Mouse (Mus musculus): ENCODE results near the gene Smpd2. TPM values are rescaled to one million over a fixed set of nuclear protein-coding genes. Genes with fewer than 3 reads are reported as not detected.

The Smpd2 gene
- total and polyA plus RNA-seq, 3 experiments, result 0.04 to 0.42 TPM; not detected in 1

- DNase-seq (ENCODE audit: low read depth, low spot score), result no peak
- TF ChIP-seq MAX (IDR thresholded peaks at IDR 0.05; ENCODE audit: low read length) (no peak), ZNF384 (IDR thresholded peaks at IDR 0.05; ENCODE audit: low read depth, low read length) (no peak), GABPA (IDR thresholded peaks at IDR 0.05; ENCODE audit: low read depth, low read length) (no peak), MYC (IDR thresholded peaks at IDR 0.05; ENCODE audit: low read depth, low read length) (no peak), MEF2A (IDR thresholded peaks at IDR 0.05; ENCODE audit: extremely low read depth, insufficient replicate concordance, low read depth, low read length, poor library complexity, severe bottlenecking) (no peak), MYB (IDR thresholded peaks at IDR 0.05; ENCODE audit: low read depth, low read length) (no peak), RAD21 (IDR thresholded peaks at IDR 0.05; ENCODE audit: low read depth, low read length) (no peak), ELF1 (IDR thresholded peaks at IDR 0.05; ENCODE audit: low read depth, low read length) (no peak), MXI1 (IDR thresholded peaks at IDR 0.05; ENCODE audit: low read depth, low read length) (no peak), CHD1 (IDR thresholded peaks at IDR 0.05; ENCODE audit: low read depth, low read length) (no peak), MAFK (IDR thresholded peaks at IDR 0.05; ENCODE audit: borderline replicate concordance, low read depth, low read length) (no peak), ZMIZ1 (IDR thresholded peaks at IDR 0.05; ENCODE audit: low read depth, low read length) (no peak), ETS1 (IDR thresholded peaks at IDR 0.05; ENCODE audit: low read depth, low read length) (no peak), KAT2A (conservative IDR thresholded peaks at IDR 0.05; ENCODE audit: low read depth, low read length) (no peak), MAZ (IDR thresholded peaks at IDR 0.05; ENCODE audit: low read depth, low read length) (no peak)
- Histone ChIP-seq H3K9ac (ENCODE audit: control insufficient read depth, low read depth, low read length, poor library complexity, severe bottlenecking) (no peak overlapping the region), H3K27ac (ENCODE audit: control insufficient read depth, low read depth, low read length) (no peak overlapping the region), H3K4me3 (ENCODE audit: control insufficient read depth in 1 of 2, insufficient read depth in 1 of 2, low read depth in 2 of 2, low read length in 2 of 2) (no peak overlapping the region), H3K4me1 (ENCODE audit: control insufficient read depth in 1 of 2, insufficient read depth in 2 of 2, low read length in 2 of 2) (no peaks in the 10 kb centered on the region), H3K36me3 (ENCODE audit: control insufficient read depth in 1 of 2, insufficient read depth in 2 of 2, low read length in 2 of 2) (no peaks in the 10 kb centered on the region; a peak in 1 of 4 replicates), H3K9me3 (replicated peaks; ENCODE audit: insufficient read depth, low read length) (no peaks in the 10 kb centered on the region), H3K27me3 (ENCODE audit: control insufficient read depth in 1 of 2, insufficient read depth in 2 of 2, low read length in 2 of 2) (no peaks in the 10 kb centered on the region), H3K79me2 (ENCODE audit: control insufficient read depth, insufficient read depth, low read length, poor library complexity) (no peaks in the 10 kb centered on the region)
Measured at GRCm38 (mm10) chr10:41535991-41536390, 45.8 kb upstream of the Smpd2 start.

GRCm38 (mm10) chr10:41529972-41530371, 39.8 kb upstream of the Smpd2 start:
- no peak overlapping the region for H3K9ac ChIP-seq (ENCODE audit: control insufficient read depth, low read depth, low read length, poor library complexity, severe bottlenecking)
- H3K36me3 ChIP-seq (ENCODE audit: control insufficient read depth in 1 of 2, insufficient read depth in 2 of 2, low read length in 2 of 2), result peaks cover 8 to 21% of the 10 kb centered on the region in 2 experiments
- H3K27ac ChIP-seq (ENCODE audit: control insufficient read depth, low read depth, low read length), result no peak overlapping the region
- H3K79me2 ChIP-seq (ENCODE audit: control insufficient read depth, insufficient read depth, low read length, poor library complexity), result peaks cover 2% of the 10 kb centered on the region; the same call in 1 of the 2 replicates
- H3K4me3 ChIP-seq (ENCODE audit: control insufficient read depth in 1 of 2, insufficient read depth in 1 of 2, low read depth in 2 of 2, low read length in 2 of 2), result no peak overlapping the region
- no peaks in the 10 kb centered on the region for H3K27me3 ChIP-seq (ENCODE audit: control insufficient read depth in 1 of 2, insufficient read depth in 2 of 2, low read length in 2 of 2)
- DNase-seq (ENCODE audit: low read depth, low spot score), result no peak
- H3K4me1 ChIP-seq (ENCODE audit: control insufficient read depth in 1 of 2, insufficient read depth in 2 of 2, low read length in 2 of 2), result peaks cover 4% of the 10 kb centered on the region in 2 experiments
- H3K9me3 ChIP-seq (replicated peaks; ENCODE audit: insufficient read depth, low read length), result no peaks in the 10 kb centered on the region
- TF ChIP-seq MYC (IDR thresholded peaks at IDR 0.05; ENCODE audit: low read depth, low read length) (no peak), USF2 (IDR thresholded peaks at IDR 0.05; ENCODE audit: borderline replicate concordance in 1 of 2, insufficient read depth in 1 of 2, low read depth in 1 of 2, low read length in 2 of 2) (no peak), POLR2AphosphoS5 (IDR thresholded peaks at IDR 0.05; ENCODE audit: borderline replicate concordance, low read depth, low read length) (no peak), CHD2 (IDR thresholded peaks at IDR 0.05; ENCODE audit: low read length) (no peak), EP300 (IDR thresholded peaks at IDR 0.05; ENCODE audit: low read depth in 1 of 2, low read length in 2 of 2) (no peak), ZC3H11A (IDR thresholded peaks at IDR 0.05; ENCODE audit: low read depth, low read length) (no peak), SIN3A (IDR thresholded peaks at IDR 0.05; ENCODE audit: low read length) (no peak), UBTF (IDR thresholded peaks at IDR 0.05; ENCODE audit: borderline replicate concordance, insufficient read depth, low read depth, low read length) (no peak), JUND (IDR thresholded peaks at IDR 0.05; ENCODE audit: low read depth, low read length) (no peak), TBP (IDR thresholded peaks at IDR 0.05; ENCODE audit: low read depth, low read length) (no peak), MAX (IDR thresholded peaks at IDR 0.05; ENCODE audit: low read length) (no peak), TAL1 (IDR thresholded peaks at IDR 0.05; ENCODE audit: low read length) (no peak)
